ENCODE assay signal across 8 mouse cellular contexts in genomic region chr2:153047828-153048465, GRCm38 (mm10). TPM values are rescaled to one million over a fixed set of nuclear protein-coding genes. Genes with fewer than 3 reads are reported as not detected.
A peak's percentile ranks its signal among the peaks of the same experiment; 100 is the strongest.
DNase-seq lines count a peak whose midpoint lies in the region; ATAC-seq lines count a peak whose summit lies in the region.

No protein-coding gene starts in this region.

- H3K9me3 ChIP-seq in neural tube, embryonic 15.5 days (replicated peaks): no peaks in the 10 kb centered on the region

- WGBS in neural tube, embryonic 15.5 days: 43% methylated on average over 17 of the region's 17 CpGs

- intact Hi-C loops in left cerebral cortex, postnatal 14 days (cut with DNase I): no loop called here

- DNase-seq in layer of hippocampus, adult 11-12 months (ENCODE audit: low spot score): peak; percentile 40
- no peak for DNase-seq in layer of hippocampus, adult 9-10 months (ENCODE audit: low spot score)
- DNase-seq in NIH3T3 (ENCODE audit: low read depth): peak; percentile 57
- DNase-seq in cerebellum, postnatal 14 days: peak; percentile 89 to 96
- peak; percentile 68 to 70 for DNase-seq in left cerebral cortex, postnatal 14 days (ENCODE audit: low spot score in 2 of 2)
- DNase-seq in gastrocnemius, postnatal 4 days (ENCODE audit: low spot score in 2 of 2): no peak

- H3K9ac ChIP-seq in neural tube, embryonic 15.5 days (replicated peaks): no peak overlapping the region

- H3K4me3 ChIP-seq in neural tube, embryonic 15.5 days (replicated peaks): no peak overlapping the region

- peaks cover 13% of the 10 kb centered on the region for H3K27me3 ChIP-seq in neural tube, embryonic 15.5 days (replicated peaks)

- H3K27ac ChIP-seq in neural tube, embryonic 15.5 days (replicated peaks): peak overlapping the region; percentile 57; the same call in 1 of the 2 replicates

- H3K4me1 ChIP-seq in neural tube, embryonic 15.5 days: peaks cover 26% of the 10 kb centered on the region

- peak; percentile 71 for ATAC-seq in granulocyte monocyte progenitor cell, adult 5-6 weeks (replicated peaks; ENCODE audit: poor library complexity, severe bottlenecking)
- no peak for ATAC-seq in neural tube, embryonic 15.5 days (ENCODE audit: low FRiP score)

- no peaks in the 10 kb centered on the region for H3K36me3 ChIP-seq in neural tube, embryonic 15.5 days

- H3K4me2 ChIP-seq in neural tube, embryonic 15.5 days: no peak overlapping the region

RNA-seq across cellular contexts. Expression of gene Xkr7, which starts 16.3 kb away (rescaled TPM):
- total RNA-seq in granulocyte monocyte progenitor cell, adult 5-6 weeks (2014; fragmentation: Nextera tagmentation): not detected in 2 replicates
- not detected in 2 replicates for total RNA-seq in granulocyte monocyte progenitor cell, adult 5-6 weeks (2017)
- total RNA-seq in left cerebral cortex, postnatal 14 days (2021): 1 to 10 TPM; 7.4 to 8.5 TPM
- polyA plus RNA-seq in neural tube, embryonic 15.5 days (2015; fragmentation: Nextera tagmentation; extraction: Ambion mirVana): 1.7 and 2.0 TPM in 2 replicates
- total RNA-seq in gastrocnemius, postnatal 4 days (2021): 1 to 10 TPM; 1.1 to 1.2 TPM

RNA-seq across cellular contexts. Expression of gene Ccm2l, which starts 17.8 kb away (rescaled TPM):
- total RNA-seq in granulocyte monocyte progenitor cell, adult 5-6 weeks (2014; fragmentation: Nextera tagmentation): 7.7 and 11.6 TPM in 2 replicates
- total RNA-seq in granulocyte monocyte progenitor cell, adult 5-6 weeks (2017): 0.21 and 3.3 TPM in 2 replicates
- total RNA-seq in left cerebral cortex, postnatal 14 days (2021): 1 to 10 TPM; 6.8 to 6.9 TPM
- 1.3 and 1.4 TPM in 2 replicates for polyA plus RNA-seq in neural tube, embryonic 15.5 days (2015; fragmentation: Nextera tagmentation; extraction: Ambion mirVana)
- 10 to 100 TPM in 1 of 2 experiments, 1 to 10 TPM in 1; 9.6 to 10.3 TPM for total RNA-seq in gastrocnemius, postnatal 4 days (2021)

RNA-seq across cellular contexts. Expression of gene Pdrg1, which starts 32.7 kb away (rescaled TPM):
- total RNA-seq in granulocyte monocyte progenitor cell, adult 5-6 weeks (2014; fragmentation: Nextera tagmentation): 62.9 and 67.0 TPM in 2 replicates
- total RNA-seq in granulocyte monocyte progenitor cell, adult 5-6 weeks (2017): 98.2 and 108 TPM in 2 replicates
- total RNA-seq in left cerebral cortex, postnatal 14 days (2021): 10 to 100 TPM; 52.5 to 53.3 TPM
- polyA plus RNA-seq in neural tube, embryonic 15.5 days (2015; fragmentation: Nextera tagmentation; extraction: Ambion mirVana): 240 and 256 TPM in 2 replicates
- total RNA-seq in gastrocnemius, postnatal 4 days (2021): 10 to 100 TPM; 55.6 to 64.3 TPM

Comparison
In these comparisons a context has a peak if more than half of its experiments do, and no peak if none do; other contexts are left out.
1. DNase-seq: peak in layer of hippocampus, adult 11-12 months (single experiment), NIH3T3 (single experiment), cerebellum, postnatal 14 days (2 of 2) and left cerebral cortex, postnatal 14 days (2 of 2); none in layer of hippocampus, adult 9-10 months (single experiment) and gastrocnemius, postnatal 4 days (0 of 2).